Mouse (Mus musculus) bone marrow macrophage, adult 2 months (primary cell): Measurements from ENCODE around the gene Scyl2.

Source experiments
- CTCF ChIP-seq: IDR thresholded peaks from 2 replicates; pipeline ENCODE4 v1.5.1; 2012; ENCODE audit warnings: low read depth, mild to moderate bottlenecking, low read length, moderate library complexity
- POLR2A ChIP-seq: IDR thresholded peaks from 2 replicates; pipeline ENCODE4 v1.6.1; 2012; ENCODE audit warnings: mild to moderate bottlenecking, low read depth, low read length, borderline replicate concordance

- TF ChIP-seq POLR2A: no peak
- no peak for TF ChIP-seq CTCF
These were observed 520 bp downstream of the Scyl2 start for GRCm38 (mm10) chr10:89685391-89686138.
